Comparison of ENCODE assay signal across 17 mouse cellular contexts in genomic region chr5:33200071-33200470, GRCm38 (mm10). TPM values are rescaled to one million over a fixed set of nuclear protein-coding genes. Genes with fewer than 3 reads are reported as not detected.
"Had no signal": no experiment of that assay in that cellular context is flagged by ENCODE, and none has a peak within 500 bp of the region (broad histone marks: within the 10 kb centered on the region; RNA-seq: fewer than 3 reads in every experiment).

No protein-coding gene starts in this region.

- ATAC-seq: midbrain, embryonic 16.5 days had no signal

- H3K4me2 ChIP-seq: limb, embryonic 13.5 days; liver, embryonic 13.5 days; midbrain, embryonic 12.5 days; neural tube, embryonic 13.5 days; stomach, embryonic 15.5 days had no signal

- DNase-seq: kidney, postnatal 10 days; left cerebral cortex, postnatal 4 days; liver, embryonic 13.5 days; lung, adult 2 months; lung, postnatal 14 days; right cerebral cortex, postnatal 25 days; spleen, adult 18-20 months; thymus, postnatal 25 days had no signal

- H3K36me3 ChIP-seq: limb, embryonic 13.5 days; liver, embryonic 13.5 days; midbrain, embryonic 12.5 days; neural tube, embryonic 13.5 days; stomach, embryonic 15.5 days had no signal

- H3K27ac ChIP-seq: limb, embryonic 13.5 days; liver, embryonic 13.5 days; macrophage; midbrain, embryonic 12.5 days; neural tube, embryonic 13.5 days; stomach, embryonic 15.5 days had no signal

- H3K9me3 ChIP-seq: limb, embryonic 13.5 days; liver, embryonic 13.5 days; midbrain, embryonic 12.5 days; neural tube, embryonic 13.5 days; stomach, embryonic 15.5 days had no signal

- H3K9ac ChIP-seq: limb, embryonic 13.5 days; liver, embryonic 13.5 days; midbrain, embryonic 12.5 days; neural tube, embryonic 13.5 days; stomach, embryonic 15.5 days had no signal

- H3K4me1 ChIP-seq: neural tube, embryonic 13.5 days had no signal

- H3K27me3 ChIP-seq: stomach, embryonic 15.5 days had no signal

- H3K4me3 ChIP-seq: limb, embryonic 13.5 days; liver, embryonic 13.5 days; midbrain, embryonic 12.5 days; myocyte; neural tube, embryonic 13.5 days; stomach, embryonic 15.5 days had no signal

RNA-seq across cellular contexts. Expression of gene Spon2, which starts 18.2 kb away (rescaled TPM):
- total RNA-seq: monocyte, adult 5-6 weeks; neutrophil, adult 5-6 weeks had no signal
- polyA plus RNA-seq: macrophage had no signal
